Mouse (Mus musculus): Measurements from ENCODE around the gene Tgfb2. TPM values are rescaled to one million over a fixed set of nuclear protein-coding genes. Genes with fewer than 3 reads are reported as not detected.

Tgfb2 gene
- polyA plus RNA-seq, 1 experiment = 6.0 TPM

GRCm38 (mm10) chr1:186700496-186700895 lies 5.3 kb downstream of the Tgfb2 start:
- no peak for TF ChIP-seq CTCF (IDR thresholded peaks at IDR 0.05; ENCODE audit: borderline replicate concordance, extremely low read depth, insufficient read depth, insufficient read length)
- no peak for TF ChIP-seq POLR2A (IDR thresholded peaks at IDR 0.05; ENCODE audit: borderline replicate concordance, extremely low read depth, insufficient read depth, insufficient read length, poor library complexity, severe bottlenecking)
- DNase-seq (ENCODE audit: low read depth) = no peak

GRCm38 (mm10) chr1:186698583-186699338 lies 7.0 kb downstream of the Tgfb2 start:
- no peak for TF ChIP-seq POLR2A (IDR thresholded peaks at IDR 0.05; ENCODE audit: borderline replicate concordance, extremely low read depth, insufficient read depth, insufficient read length, poor library complexity, severe bottlenecking)
- TF ChIP-seq CTCF (IDR thresholded peaks at IDR 0.05; ENCODE audit: borderline replicate concordance, extremely low read depth, insufficient read depth, insufficient read length) = peak; percentile 42; the same call in 1 of the 2 replicates
- DNase-seq (ENCODE audit: low read depth) = no peak

GRCm38 (mm10) chr1:186696231-186696630 lies 9.6 kb downstream of the Tgfb2 start:
- TF ChIP-seq CTCF (IDR thresholded peaks at IDR 0.05; ENCODE audit: borderline replicate concordance, extremely low read depth, insufficient read depth, insufficient read length) (no peak), POLR2A (IDR thresholded peaks at IDR 0.05; ENCODE audit: borderline replicate concordance, extremely low read depth, insufficient read depth, insufficient read length, poor library complexity, severe bottlenecking) (no peak)
- DNase-seq (ENCODE audit: low read depth) = no peak

GRCm38 (mm10) chr1:186695361-186695760 lies 10.4 kb downstream of the Tgfb2 start:
- DNase-seq (ENCODE audit: low read depth) = no peak

GRCm38 (mm10) chr1:186692370-186692769 lies 13.4 kb downstream of the Tgfb2 start:
- DNase-seq (ENCODE audit: low read depth) = no peak
- TF ChIP-seq CTCF (IDR thresholded peaks at IDR 0.05; ENCODE audit: borderline replicate concordance, extremely low read depth, insufficient read depth, insufficient read length) (peak; percentile 33; the same call in 1 of the 2 replicates), POLR2A (IDR thresholded peaks at IDR 0.05; ENCODE audit: borderline replicate concordance, extremely low read depth, insufficient read depth, insufficient read length, poor library complexity, severe bottlenecking) (no peak)

More at GRCm38 (mm10) chr1:186695361-186695760, 10.4 kb downstream of the Tgfb2 start:
- no peak for TF ChIP-seq CTCF (IDR thresholded peaks at IDR 0.05; ENCODE audit: borderline replicate concordance, extremely low read depth, insufficient read depth, insufficient read length)
- no peak for TF ChIP-seq POLR2A (IDR thresholded peaks at IDR 0.05; ENCODE audit: borderline replicate concordance, extremely low read depth, insufficient read depth, insufficient read length, poor library complexity, severe bottlenecking)

- DNase-seq (ENCODE audit: low read depth) = no peak
- TF ChIP-seq POLR2A (IDR thresholded peaks at IDR 0.05; ENCODE audit: borderline replicate concordance, extremely low read depth, insufficient read depth, insufficient read length, poor library complexity, severe bottlenecking) (no peak), CTCF (IDR thresholded peaks at IDR 0.05; ENCODE audit: borderline replicate concordance, extremely low read depth, insufficient read depth, insufficient read length) (no peak)
Observed at GRCm38 (mm10) chr1:186691708-186692107, 14.1 kb downstream of the Tgfb2 start.

GRCm38 (mm10) chr1:186684041-186684440 lies 21.7 kb downstream of the Tgfb2 start:
- DNase-seq (ENCODE audit: low read depth) = no peak
- no peak for TF ChIP-seq POLR2A (IDR thresholded peaks at IDR 0.05; ENCODE audit: borderline replicate concordance, extremely low read depth, insufficient read depth, insufficient read length, poor library complexity, severe bottlenecking)
- TF ChIP-seq CTCF (IDR thresholded peaks at IDR 0.05; ENCODE audit: borderline replicate concordance, extremely low read depth, insufficient read depth, insufficient read length) = no peak

- DNase-seq (ENCODE audit: low read depth) = no peak
- TF ChIP-seq CTCF (IDR thresholded peaks at IDR 0.05; ENCODE audit: borderline replicate concordance, extremely low read depth, insufficient read depth, insufficient read length) (no peak), POLR2A (IDR thresholded peaks at IDR 0.05; ENCODE audit: borderline replicate concordance, extremely low read depth, insufficient read depth, insufficient read length, poor library complexity, severe bottlenecking) (no peak)
Observed at GRCm38 (mm10) chr1:186682606-186683005, 23.2 kb downstream of the Tgfb2 start.

- TF ChIP-seq POLR2A (IDR thresholded peaks at IDR 0.05; ENCODE audit: borderline replicate concordance, extremely low read depth, insufficient read depth, insufficient read length, poor library complexity, severe bottlenecking) (no peak), CTCF (IDR thresholded peaks at IDR 0.05; ENCODE audit: borderline replicate concordance, extremely low read depth, insufficient read depth, insufficient read length) (no peak)
- DNase-seq (ENCODE audit: low read depth) = no peak
Observed at GRCm38 (mm10) chr1:186677614-186678013, 28.2 kb downstream of the Tgfb2 start.

GRCm38 (mm10) chr1:186676199-186676598 lies 29.6 kb downstream of the Tgfb2 start:
- no peak for DNase-seq (ENCODE audit: low read depth)
- TF ChIP-seq CTCF (IDR thresholded peaks at IDR 0.05; ENCODE audit: borderline replicate concordance, extremely low read depth, insufficient read depth, insufficient read length) (no peak), POLR2A (IDR thresholded peaks at IDR 0.05; ENCODE audit: borderline replicate concordance, extremely low read depth, insufficient read depth, insufficient read length, poor library complexity, severe bottlenecking) (no peak)

- TF ChIP-seq CTCF (IDR thresholded peaks at IDR 0.05; ENCODE audit: borderline replicate concordance, extremely low read depth, insufficient read depth, insufficient read length) (no peak), POLR2A (IDR thresholded peaks at IDR 0.05; ENCODE audit: borderline replicate concordance, extremely low read depth, insufficient read depth, insufficient read length, poor library complexity, severe bottlenecking) (no peak)
- DNase-seq (ENCODE audit: low read depth) = no peak
Observed at GRCm38 (mm10) chr1:186675263-186675662, 30.5 kb downstream of the Tgfb2 start.

- TF ChIP-seq CTCF (IDR thresholded peaks at IDR 0.05; ENCODE audit: borderline replicate concordance, extremely low read depth, insufficient read depth, insufficient read length) (no peak), POLR2A (IDR thresholded peaks at IDR 0.05; ENCODE audit: borderline replicate concordance, extremely low read depth, insufficient read depth, insufficient read length, poor library complexity, severe bottlenecking) (no peak)
- no peak for DNase-seq (ENCODE audit: low read depth)
Observed at GRCm38 (mm10) chr1:186674621-186675020, 31.2 kb downstream of the Tgfb2 start.
